Mouse (Mus musculus) kidney, postnatal 0 days (tissue): ENCODE measurements at regions not wholly inside any gene's neighbourhood (a gene's known extent, or its start where the extent isn't known, plus 50 kb on each side); places are given as distances from the start of the nearest gene placed in this dataset.

Source experiments
- ATAC-seq: fragments of 200-750 bp; cut with Nextera tagmentation; replicated peaks from 2 replicates; pipeline ENCODE4 v1.8.0; 2017; ENCODE audit warnings: low read depth, moderate number of reproducible peaks, moderate TSS enrichment, moderate library complexity; ENCODE audit not compliant: low FRiP score
- DNase-seq: peaks from one replicate; pipeline ENCODE4 v3.0.0-alpha.2; 2016; ENCODE audit warnings: low spot score
- H3K27ac ChIP-seq: fragments of 300-500 bp; sonication (generic); 2 replicates; pipeline ENCODE4 v1.5.1; 2014; ENCODE audit warnings: mild to moderate bottlenecking
- H3K27me3 ChIP-seq: fragments of 300-500 bp; sonication (generic); 2 replicates; pipeline ENCODE4 v1.6.1; 2014; ENCODE audit warnings: low read length, mixed read lengths; ENCODE audit not compliant: insufficient read depth
- H3K36me3 ChIP-seq: fragments of 300-500 bp; sonication (generic); 2 replicates; pipeline ENCODE4 v1.6.1; 2014; ENCODE audit warnings: low read length, mixed read lengths; ENCODE audit not compliant: insufficient read depth
- H3K4me1 ChIP-seq: fragments of 300-500 bp; sonication (generic); replicated peaks from 2 replicates; pipeline ENCODE4 v1.6.1; 2014; ENCODE audit warnings: antibody characterized with exemption, low read length, mixed read lengths; ENCODE audit not compliant: insufficient read depth
- H3K4me2 ChIP-seq: fragments of 300-500 bp; sonication (generic); 2 replicates; pipeline ENCODE4 v1.6.1; 2014; ENCODE audit warnings: mild to moderate bottlenecking, low read length, moderate library complexity, mixed read lengths
- H3K4me3 ChIP-seq: fragments of 300-500 bp; sonication (generic); replicated peaks from 2 replicates; pipeline ENCODE4 v1.5.1; 2014; ENCODE audit warnings: low read depth, low read length
- H3K9ac ChIP-seq: fragments of 300-500 bp; sonication (generic); 2 replicates; pipeline ENCODE4 v1.6.1; 2014; ENCODE audit warnings: low read depth, low read length
- H3K9me3 ChIP-seq: fragments of 300-500 bp; sonication (generic); replicated peaks from 2 replicates; pipeline ENCODE4 v1.6.1; 2016; ENCODE audit warnings: low read length, inconsistent platforms, mixed read lengths
- CTCF ChIP-seq: IDR thresholded peaks from 2 replicates; pipeline ENCODE4 v1.5.1; 2016; ENCODE audit warnings: antibody characterized with exemption, low read depth, mild to moderate bottlenecking, moderate library complexity
- WGBS: fragments of 180-500 bp; shearing (Covaris S2); extraction: QIAGEN DNeasy Blood & Tissue Kit; methylation state at CpG from one replicate; pipeline ENCODE4 v1.1.7; 2014; 5-methylcytosine and 5-hydroxymethylcytosine counted together

DNA sequence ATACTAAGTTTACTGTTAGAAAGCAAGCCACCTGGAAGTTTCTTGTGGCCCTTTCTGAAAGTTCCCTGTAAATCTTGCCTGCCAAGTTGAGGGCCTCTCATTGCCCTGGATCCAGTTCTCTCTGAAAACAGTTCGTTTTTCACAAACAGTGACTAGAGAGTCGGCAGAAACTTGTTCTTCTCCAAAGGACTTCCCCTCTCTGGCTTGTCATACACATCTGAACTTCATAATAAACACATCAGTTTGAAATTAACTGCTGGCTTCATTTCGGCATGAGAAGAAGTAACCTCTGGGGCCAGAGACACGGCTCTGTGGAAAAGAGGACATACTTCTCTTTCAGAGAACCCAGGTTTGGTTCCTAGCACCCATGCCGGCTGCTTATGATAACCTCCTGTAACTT, 110.4 kb upstream of the Sox4 start:
- ATAC-seq: no peak
- no peaks in the 10 kb centered on the region for H3K9me3 ChIP-seq
- no peaks in the 10 kb centered on the region for H3K27me3 ChIP-seq
- no peak overlapping the region for H3K9ac ChIP-seq
- H3K4me1 ChIP-seq: no peaks in the 10 kb centered on the region
- H3K4me3 ChIP-seq: no peak overlapping the region
- no peak for TF ChIP-seq CTCF
- WGBS: 65% methylated on average over 5 of the region's 5 CpGs
- no peak overlapping the region for H3K27ac ChIP-seq
- no peak overlapping the region for H3K4me2 ChIP-seq
- no peaks in the 10 kb centered on the region for H3K36me3 ChIP-seq
- DNase-seq: no peak

DNA sequence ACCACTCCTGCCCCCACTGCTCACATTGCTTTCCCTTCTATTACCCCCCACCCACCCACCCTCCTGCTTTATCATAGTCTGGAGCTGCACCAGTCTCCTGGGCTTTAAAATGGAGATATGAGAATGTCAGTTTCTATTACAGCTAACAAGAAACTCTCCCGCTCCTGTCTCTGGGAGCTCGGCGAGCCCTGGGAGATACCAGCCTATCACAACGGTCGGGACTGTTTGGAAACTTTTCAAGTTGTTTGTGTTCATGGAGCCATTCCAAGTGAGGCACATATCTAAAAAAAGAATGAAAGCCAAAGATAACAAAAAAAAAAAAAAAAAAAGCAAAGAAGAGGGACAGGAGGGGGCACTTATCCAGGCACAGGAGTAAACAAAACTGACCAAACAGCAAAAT, 105.2 kb upstream of the Sox4 start:
- H3K27ac ChIP-seq: no peak overlapping the region
- ATAC-seq (no peak), DNase-seq (no peak)
- no peak for TF ChIP-seq CTCF
- no peaks in the 10 kb centered on the region for H3K9me3 ChIP-seq
- H3K4me1 ChIP-seq: no peaks in the 10 kb centered on the region
- H3K4me3 ChIP-seq: no peak overlapping the region
- no peak overlapping the region for H3K4me2 ChIP-seq
- H3K9ac ChIP-seq: no peak overlapping the region
- no peaks in the 10 kb centered on the region for H3K27me3 ChIP-seq
- 66% methylated on average over 5 of the region's 5 CpGs for WGBS
- H3K36me3 ChIP-seq: no peaks in the 10 kb centered on the region

DNA sequence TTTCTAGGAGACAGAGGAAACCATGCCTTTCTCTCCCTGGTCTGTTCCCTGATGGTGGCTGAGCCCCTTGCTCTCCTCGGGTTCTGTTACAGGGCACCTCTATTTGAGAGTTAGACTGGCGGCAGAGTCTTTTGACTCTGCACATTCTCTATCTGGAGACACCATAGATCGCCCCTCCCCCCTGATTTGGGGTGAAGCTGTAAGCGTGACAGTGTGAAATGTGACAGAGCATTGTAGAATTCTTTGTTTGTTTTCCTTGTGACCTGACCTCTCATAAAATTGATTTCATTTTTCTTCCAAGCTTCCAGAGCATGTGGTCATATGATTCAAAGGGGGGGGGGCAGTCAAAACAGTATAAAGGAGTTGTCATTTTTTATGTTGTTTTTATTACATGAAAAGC, 96.2 kb upstream of the Sox4 start:
- Histone ChIP-seq H3K9ac (no peak overlapping the region), H3K4me1 (0 out of 2 replicates have a peak, but pooled peaks cover 3% of the 10 kb centered on the region), H3K36me3 (no peaks in the 10 kb centered on the region), H3K4me2 (no peak overlapping the region), H3K9me3 (no peaks in the 10 kb centered on the region), H3K27ac (no peak overlapping the region), H3K27me3 (no peaks in the 10 kb centered on the region), H3K4me3 (no peak overlapping the region)
- no peak for ATAC-seq
- peak; percentile 63 for DNase-seq
- WGBS: 22% methylated on average over 4 of the region's 4 CpGs
- TF ChIP-seq CTCF: no peak

DNA sequence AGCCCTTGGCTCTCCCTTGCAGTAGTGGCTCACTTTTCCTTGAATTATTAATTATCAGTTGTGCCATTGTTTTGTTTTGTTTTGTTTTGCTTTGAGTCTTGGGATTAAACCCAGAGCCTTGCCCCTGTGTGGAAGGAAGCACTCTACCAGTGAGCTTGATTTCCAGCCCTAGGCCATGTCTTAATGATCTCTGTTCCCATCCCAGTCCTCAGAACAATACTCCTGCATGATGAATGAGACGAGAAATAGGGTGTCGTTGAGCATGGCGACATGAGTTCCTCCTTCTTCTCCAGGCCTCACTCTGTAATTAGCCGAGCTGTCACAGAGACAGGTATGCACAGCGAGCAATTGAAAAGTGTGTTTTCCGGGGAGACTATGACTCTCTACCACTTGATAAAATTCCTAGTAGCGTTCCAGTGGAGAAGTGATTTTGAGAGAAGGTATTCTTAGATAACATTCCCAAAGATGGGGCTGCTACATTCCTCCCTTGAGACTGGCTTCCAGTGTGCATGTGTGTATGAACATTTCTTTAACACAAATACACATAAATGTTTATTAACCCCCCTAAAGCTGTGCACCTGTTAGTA, 95.6 kb upstream of the Sox4 start:
- no peak for TF ChIP-seq CTCF
- Histone ChIP-seq H3K36me3 (no peaks in the 10 kb centered on the region), H3K9me3 (no peaks in the 10 kb centered on the region), H3K9ac (no peak overlapping the region), H3K27me3 (no peaks in the 10 kb centered on the region), H3K27ac (no peak overlapping the region), H3K4me2 (no peak overlapping the region), H3K4me1 (0 out of 2 replicates have a peak, but pooled peaks cover 3% of the 10 kb centered on the region), H3K4me3 (no peak overlapping the region)
- ATAC-seq (no peak), DNase-seq (no peak)
- 61% methylated on average over 7 of the region's 7 CpGs for WGBS

DNA sequence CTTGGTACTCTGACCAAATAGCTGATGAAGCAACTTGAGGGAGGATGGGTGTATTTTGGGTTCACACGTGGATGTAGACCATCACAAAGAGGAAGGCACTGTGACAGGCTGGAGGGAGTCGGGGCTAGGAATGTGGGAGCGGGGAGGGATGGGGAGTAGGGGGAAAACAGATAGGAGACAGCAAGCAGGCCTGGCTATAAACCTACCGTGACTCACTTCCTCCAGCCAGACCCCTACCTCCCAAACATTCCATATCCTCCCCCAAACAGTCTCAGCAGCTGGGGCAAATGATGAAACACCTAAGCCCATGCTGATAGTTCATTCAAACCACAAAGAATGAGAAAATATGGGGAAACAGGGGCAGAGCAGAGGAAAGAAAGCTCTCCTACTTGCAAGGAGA, 91.1 kb upstream of the Sox4 start:
- Histone ChIP-seq H3K9me3 (no peaks in the 10 kb centered on the region), H3K36me3 (no peaks in the 10 kb centered on the region), H3K27me3 (no peaks in the 10 kb centered on the region), H3K4me2 (no peak overlapping the region), H3K4me1 (0 out of 2 replicates have a peak, but pooled peaks cover 2% of the 10 kb centered on the region), H3K4me3 (no peak overlapping the region), H3K27ac (no peak overlapping the region), H3K9ac (no peak overlapping the region)
- WGBS: 37% methylated on average over 4 of the region's 4 CpGs
- TF ChIP-seq CTCF: no peak
- DNase-seq: no peak
- no peak for ATAC-seq

DNA sequence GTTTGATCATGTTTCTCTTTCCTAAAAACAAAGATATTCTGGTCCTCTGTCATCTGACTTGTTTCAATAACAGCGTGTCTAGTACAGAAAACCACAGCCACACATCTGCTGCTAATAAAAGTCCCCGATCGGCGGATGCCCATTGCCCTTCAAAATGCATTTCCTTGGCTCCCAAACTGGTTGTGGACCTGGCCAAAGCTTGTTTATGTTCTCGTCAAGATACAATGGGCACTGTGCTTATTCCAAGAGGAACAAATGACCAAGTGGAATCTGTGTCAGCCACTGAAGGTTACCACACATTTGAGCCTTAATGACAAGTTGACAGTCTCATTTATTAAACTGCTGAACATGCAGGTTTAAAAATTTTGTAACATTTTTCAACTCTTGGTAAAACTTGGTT, 86.8 kb upstream of the Sox4 start:
- Histone ChIP-seq H3K4me1 (no peaks in the 10 kb centered on the region), H3K9me3 (no peaks in the 10 kb centered on the region), H3K4me2 (no peak overlapping the region), H3K9ac (no peak overlapping the region), H3K36me3 (no peaks in the 10 kb centered on the region), H3K4me3 (no peak overlapping the region), H3K27me3 (no peaks in the 10 kb centered on the region), H3K27ac (no peak overlapping the region)
- ATAC-seq (no peak), DNase-seq (no peak)
- no peak for TF ChIP-seq CTCF
- WGBS: 92% methylated on average over 5 of the region's 5 CpGs

DNA sequence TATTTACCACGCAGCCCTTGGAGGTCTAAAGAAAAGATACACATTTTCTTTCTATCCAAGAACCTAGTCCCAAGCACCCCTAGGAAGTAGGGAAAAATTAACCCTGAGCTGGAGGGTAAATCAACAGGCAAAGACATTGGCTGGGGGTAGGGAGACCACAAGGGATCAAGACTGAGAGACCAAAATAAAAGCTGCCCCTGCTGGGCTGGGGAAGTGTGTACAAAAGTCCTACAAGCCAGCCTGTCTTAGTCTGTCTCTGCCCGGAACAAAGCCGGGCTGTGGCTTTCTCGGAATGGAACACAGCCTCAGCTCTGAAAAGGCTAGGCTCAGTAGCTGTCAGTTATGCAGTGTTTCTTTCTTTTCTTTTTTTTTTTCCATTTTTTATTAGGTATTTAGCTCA, 81.4 kb upstream of the Sox4 start:
- WGBS: 81% methylated on average over 4 of the region's 4 CpGs
- TF ChIP-seq CTCF: no peak
- H3K4me1 ChIP-seq: no peaks in the 10 kb centered on the region
- no peaks in the 10 kb centered on the region for H3K36me3 ChIP-seq
- H3K9ac ChIP-seq: no peak overlapping the region
- ATAC-seq: no peak
- no peak for DNase-seq
- no peaks in the 10 kb centered on the region for H3K27me3 ChIP-seq
- no peak overlapping the region for H3K4me2 ChIP-seq
- no peak overlapping the region for H3K4me3 ChIP-seq
- no peak overlapping the region for H3K27ac ChIP-seq
- no peaks in the 10 kb centered on the region for H3K9me3 ChIP-seq
